Mouse (Mus musculus) adipocyte (in vitro differentiated cells): ENCODE data around the gene Arel1.

Experiments used
- DNase-seq: peaks from one replicate; pipeline ENCODE4 v3.0.0-alpha.2; 2016; ENCODE audit warnings: low spot score

The Arel1 gene

GRCm38 (mm10) chr12:84948584-84949285 lies 22.0 kb downstream of the Arel1 start:
- no peak for DNase-seq

DNA sequence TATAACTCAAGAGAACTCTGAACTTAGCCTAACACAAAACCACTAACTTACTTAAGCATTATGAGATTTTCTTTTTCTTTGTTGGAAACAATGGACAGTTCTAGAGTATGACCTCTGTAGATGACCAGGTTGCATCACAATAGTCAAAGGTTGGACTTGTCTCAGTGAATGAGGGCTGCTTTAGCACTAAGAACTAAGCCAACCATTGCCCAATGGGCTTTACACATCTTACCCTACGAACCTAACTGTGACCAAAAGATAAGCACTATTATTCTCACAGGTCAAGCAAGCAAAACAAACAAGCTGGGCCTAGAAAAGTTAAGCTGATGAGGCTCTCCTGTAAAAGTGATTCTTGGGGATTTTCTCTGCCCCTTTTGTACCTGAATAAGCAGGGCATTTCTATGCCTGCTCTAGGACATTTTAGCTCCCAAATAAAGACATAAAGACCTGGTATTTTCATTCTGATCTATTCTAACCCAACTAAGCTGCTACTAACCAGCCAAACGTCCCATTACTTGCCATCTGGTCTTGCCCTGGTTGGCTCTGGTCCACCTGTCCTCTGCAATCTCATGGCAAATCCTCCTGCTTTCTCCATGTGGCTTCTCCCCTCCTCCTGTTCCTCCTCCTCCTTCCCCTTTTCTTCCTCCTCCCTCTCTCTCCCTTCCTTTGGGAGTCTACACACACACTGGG lies 22.7 kb downstream of the Arel1 start:
- peak; percentile 89 for DNase-seq

- DNase-seq: peak; percentile 87
Observed at GRCm38 (mm10) chr12:84944813-84945553, 25.7 kb downstream of the Arel1 start.

DNA sequence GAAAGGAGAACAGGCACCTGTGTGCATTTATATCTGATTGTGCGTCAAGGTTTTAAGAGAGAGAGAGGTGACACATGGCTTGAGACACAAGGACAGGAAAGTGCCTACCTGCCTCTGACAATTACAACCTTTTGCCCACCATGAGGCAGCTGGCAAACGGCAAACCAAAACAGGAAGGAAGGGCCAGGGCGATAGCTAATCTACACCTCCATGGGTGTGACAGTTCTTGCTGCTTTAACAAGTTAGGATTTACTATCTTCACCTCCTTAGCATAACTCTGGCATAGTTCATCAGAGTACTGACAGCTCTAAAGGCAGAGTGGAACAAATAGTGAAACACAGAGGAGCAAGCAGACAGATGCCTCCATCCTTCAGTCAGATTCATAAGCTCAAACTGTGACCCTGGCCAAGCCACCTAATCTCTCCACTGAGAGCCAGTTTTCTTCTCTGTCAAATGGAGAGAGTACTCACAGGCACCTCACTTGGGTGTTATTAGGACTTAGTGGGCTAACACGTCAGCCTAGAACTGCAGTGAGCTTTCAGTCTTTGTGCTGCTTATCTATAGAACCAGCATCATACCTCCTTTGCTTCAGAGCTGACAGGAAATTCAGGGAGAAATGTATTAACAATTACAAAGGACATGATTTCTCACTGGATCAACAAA lies 26.4 kb downstream of the Arel1 start:
- no peak for DNase-seq

DNA sequence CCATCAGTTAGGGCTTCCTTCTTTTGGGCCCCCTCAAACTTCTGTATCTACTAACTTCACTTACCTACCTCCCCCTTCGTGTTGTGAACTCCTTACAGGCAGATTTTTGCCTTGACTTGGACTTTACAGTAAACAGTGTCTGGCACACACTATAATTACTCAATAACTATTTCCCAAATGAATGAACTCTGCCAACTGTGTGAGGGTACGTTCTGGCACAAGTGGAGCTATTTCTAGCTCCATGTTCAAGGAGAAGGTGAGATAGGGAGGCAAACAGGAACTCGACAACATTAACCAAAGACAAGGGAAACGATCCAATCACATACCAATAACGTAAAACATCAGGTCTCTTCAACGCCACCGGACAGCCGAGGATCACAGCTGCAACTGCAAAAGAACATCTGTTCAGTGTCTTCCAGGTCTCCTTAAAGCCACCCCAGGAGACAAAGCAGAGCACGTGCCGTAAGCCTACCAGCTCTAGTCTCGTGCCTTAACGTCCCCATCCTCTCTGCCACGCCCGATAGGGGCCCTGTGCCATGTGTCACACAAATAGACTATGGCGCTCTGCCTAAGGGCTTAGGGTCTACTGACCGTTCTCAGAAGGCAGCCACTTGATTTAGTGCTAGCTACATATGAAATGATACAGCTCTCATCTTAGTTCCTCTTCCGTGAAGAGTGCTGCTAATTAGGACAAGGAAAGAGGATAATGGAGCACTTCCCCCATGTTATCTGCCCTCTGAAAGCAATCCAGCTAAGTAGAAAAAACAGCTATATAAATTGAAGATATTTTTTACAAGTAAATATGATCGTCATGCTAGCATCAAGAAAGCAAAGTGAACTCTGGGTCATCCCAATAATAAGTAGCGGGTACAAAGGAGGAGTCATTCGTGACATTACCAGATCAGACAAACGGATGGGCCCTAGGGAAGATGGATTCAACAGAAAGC lies 27.4 kb downstream of the Arel1 start:
- DNase-seq: peak; percentile 86

DNA sequence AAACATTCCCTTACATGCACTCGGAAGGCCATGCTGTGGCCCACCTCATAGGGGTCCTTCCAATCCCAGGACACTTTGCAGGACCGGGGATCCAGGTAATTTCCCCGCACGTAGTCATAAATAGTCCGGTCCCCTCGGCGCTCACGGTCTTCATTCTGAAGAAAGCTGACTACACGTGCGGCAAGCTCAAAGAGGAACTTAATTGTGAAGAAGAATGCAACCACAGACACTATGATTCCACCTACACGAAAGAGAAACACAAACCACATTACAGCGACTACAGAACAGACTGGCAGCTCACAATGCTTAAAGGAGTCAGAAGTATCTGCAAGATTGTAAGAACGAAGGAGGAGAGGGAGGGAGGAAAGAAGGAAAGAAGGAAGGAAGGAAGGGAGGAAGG lies 29.0 kb downstream of the Arel1 start:
- DNase-seq: no peak

DNA sequence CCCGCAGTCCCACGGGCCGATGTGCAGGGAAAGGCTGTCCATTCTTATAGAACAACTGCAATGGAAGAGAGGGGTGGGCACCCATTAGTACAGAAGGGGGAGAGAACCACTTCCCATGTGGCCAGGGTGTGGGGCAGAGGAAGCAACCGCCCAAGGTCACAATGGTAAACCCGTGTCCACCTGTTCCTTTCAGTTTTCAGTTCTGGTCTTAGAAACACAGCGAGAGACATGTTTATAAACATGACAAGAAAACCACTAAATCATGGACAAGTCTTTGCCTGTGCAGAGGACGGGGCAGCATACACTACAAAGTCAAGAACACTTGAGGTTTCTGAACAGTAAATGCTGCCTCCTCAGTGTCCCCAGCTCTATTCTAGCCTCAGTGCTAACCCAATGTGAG lies 30.4 kb downstream of the Arel1 start:
- no peak for DNase-seq

DNA sequence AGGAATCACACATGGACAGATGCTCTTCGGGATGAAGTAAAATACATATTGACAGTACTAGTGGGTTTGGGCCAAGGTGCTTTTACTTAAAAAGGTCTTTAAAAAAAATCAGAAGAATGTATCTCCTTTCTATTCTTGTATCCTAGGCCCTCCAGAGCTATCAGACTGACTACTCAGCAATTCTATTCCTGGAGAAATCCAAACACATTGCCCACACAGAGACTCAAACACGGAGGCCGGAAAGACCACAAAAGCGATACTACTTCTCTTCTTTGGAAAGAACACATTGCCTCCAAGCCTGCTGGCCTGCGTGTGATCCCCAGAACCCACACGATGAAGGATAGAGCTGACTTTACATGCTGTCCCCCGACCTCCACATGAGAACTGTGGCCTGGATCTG lies 31.6 kb downstream of the Arel1 start:
- no peak for DNase-seq

- DNase-seq: no peak
Observed at GRCm38 (mm10) chr12:84935343-84935742, 35.4 kb downstream of the Arel1 start.

DNA sequence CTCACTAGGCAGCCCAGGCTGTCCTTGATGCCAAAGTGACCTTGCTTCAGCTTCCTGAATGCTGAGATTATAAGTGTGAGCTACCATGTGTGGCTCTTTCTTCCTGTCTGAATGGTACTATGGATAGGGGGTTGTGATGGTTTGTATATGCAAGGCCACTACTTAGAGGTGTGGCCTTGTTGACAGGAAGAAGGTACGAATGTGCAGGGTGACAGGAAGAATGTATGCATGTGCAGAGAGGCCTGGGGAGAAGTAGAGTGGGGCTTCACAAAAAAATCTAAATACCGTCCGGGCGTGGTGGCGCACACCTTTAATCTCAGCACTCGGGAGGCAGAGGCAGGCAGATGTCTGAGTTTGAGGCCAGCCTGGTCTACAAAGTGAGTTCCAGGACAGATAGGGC lies 38.5 kb downstream of the Arel1 start:
- no peak for DNase-seq

GRCm38 (mm10) chr12:84926542-84926941 lies 44.2 kb downstream of the Arel1 start:
- DNase-seq: no peak

DNA sequence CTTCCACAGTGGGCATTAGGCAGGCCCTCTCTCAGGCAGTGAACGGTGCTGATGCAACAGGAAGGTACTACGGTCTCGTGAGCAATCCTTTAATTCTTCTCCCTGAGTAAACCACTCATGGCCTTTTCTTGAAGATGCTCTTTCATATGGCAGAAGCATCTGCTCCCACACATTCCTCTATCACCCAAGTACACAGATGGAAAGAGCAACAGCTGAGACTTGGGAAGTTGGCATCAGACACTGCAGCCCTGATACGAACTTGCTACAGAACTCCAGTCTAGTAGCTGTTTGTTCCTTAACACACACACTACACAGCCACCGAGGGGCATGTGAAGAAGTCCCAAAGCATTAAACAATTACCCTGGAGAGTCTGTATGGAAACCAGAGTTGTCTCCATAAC lies 46.4 kb downstream of the Arel1 start:
- DNase-seq: no peak

GRCm38 (mm10) chr12:84921881-84922419 lies 48.8 kb downstream of the Arel1 start:
- DNase-seq: no peak

- no peak for DNase-seq
Observed at GRCm38 (mm10) chr12:84918809-84919208, 51.9 kb downstream of the Arel1 start.

DNA sequence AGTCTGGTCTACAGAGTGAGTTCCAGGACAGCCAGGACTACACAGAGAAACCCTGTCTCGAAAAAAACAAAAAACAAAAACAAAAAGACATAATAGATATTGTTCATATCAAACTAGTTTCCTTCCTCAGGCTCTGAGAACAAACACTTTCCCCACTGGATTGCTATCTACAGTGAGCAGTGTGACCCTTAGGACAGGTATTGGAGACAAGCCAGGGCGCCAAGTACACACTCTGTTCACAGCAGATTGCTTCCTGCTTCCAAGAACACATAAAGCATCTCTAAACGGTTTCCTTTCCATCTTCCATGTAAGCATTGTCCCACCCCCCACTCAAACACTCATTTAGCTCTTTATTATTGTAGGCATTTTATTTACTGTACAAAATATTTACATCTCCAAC lies 52.9 kb downstream of the Arel1 start:
- no peak for DNase-seq

DNA sequence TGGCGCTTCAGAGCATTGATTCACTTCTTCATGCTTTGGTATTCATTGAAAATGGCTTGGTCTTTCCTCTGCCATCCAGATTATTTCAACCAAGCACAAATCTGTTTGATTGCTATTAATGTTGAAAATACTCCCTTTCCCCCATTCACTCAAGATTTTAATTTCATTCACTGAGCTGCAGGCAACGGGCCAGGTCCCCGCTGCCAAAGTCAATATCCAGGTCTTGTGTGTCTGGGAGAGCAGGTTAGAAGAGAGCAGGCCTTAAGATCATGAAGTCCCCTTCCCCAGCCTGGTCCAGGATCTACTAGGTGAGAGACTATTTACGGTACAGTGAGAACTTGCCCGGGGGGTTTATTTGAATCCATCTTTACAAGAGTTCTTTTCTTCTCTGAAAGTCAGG lies 55.7 kb downstream of the Arel1 start:
- peak; percentile 46 for DNase-seq

DNA sequence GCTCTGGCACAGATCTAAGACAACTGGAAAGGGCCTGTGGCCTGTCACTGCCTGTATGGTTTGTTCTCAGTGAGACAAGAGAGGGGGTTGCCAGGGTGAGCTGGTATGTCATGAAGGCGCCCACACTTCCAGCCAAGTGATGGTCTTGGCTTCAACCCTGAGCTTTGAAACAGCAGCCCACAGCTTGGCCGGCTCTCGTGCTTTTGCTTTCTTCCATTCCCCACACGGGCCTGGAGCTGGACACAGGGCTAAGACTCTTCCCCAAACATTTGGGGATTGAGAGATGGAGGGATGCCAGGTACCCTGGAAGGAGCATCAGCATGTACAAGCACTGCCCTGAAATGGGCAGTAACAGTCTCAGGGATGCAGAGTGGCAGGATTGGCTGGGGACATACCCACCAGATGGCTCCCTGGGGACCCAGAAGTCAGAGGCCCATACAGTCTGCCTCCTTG lies 58.0 kb downstream of the Arel1 start:
- DNase-seq: no peak

DNA sequence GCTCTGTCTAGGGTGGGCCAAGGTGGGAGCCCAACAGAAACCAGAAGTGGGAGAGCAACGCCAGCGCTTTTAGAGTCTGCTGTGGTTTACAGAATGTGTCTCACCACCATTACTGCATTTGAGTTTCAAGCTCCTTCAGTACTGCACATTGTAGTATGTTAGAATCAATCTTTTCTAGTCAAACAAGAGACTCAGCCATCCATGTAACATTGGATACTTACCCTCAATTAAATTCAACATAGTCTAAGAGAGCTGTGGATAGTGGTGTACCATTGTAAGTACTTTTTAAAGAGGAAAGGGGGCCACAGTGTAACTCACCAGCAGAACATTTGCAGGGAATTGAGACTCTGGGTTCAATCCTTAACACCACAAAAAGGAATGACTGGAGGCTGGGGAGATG lies 59.1 kb downstream of the Arel1 start:
- no peak for DNase-seq

GRCm38 (mm10) chr12:84910066-84910465 lies 60.6 kb downstream of the Arel1 start:
- peak; percentile 33 for DNase-seq

DNA sequence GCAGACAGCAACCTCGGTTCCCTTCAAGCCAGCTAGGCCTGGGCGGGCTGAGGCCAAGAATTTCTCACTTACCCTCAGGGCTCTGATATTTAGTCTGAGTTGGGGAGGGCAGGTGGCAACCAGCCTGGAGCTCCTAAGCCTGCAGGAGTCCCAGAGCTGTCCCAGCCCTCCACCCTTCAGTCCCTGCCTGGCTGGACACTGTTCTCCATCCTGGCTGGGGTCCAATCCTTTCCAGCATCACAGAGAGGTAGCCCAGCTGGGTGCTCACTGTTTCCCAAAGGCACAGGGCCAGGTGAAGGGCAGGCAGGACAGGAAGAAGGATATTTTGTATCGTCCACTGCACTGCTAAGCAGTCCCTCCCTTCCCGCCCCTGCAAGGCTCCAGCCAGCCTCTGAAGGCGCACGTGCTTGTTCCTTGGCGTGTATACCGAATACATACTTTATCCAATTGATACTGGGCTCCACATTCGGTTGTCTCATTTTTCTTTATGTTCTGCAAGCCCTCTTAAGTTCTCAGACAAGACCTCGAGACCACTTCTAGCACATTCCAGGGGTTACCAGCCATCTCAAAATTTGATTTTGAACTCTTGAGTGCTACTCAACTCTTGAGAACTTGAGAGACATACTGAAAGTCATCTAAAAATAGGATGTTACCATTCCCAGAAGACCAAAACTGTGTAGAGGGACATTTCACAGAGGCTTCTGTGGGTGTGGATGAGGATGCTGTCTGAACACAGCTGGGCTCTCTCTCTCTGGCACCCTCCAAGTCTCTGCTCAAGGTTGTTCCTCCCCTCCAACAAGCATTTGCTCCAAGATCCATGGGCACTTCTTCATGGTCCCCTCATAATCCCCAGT lies 62.8 kb downstream of the Arel1 start:
- DNase-seq: no peak
